Mouse (Mus musculus) intestine, embryonic 15.5 days (tissue): ENCODE results near the gene E2f6. TPM values are rescaled to one million over a fixed set of nuclear protein-coding genes. Genes with fewer than 3 reads are reported as not detected.

Experiments used
- ATAC-seq: fragments of 200-750 bp; cut with Nextera tagmentation; 2 replicates; pipeline ENCODE4 v1.8.0; 2017; ENCODE audit warnings: moderate TSS enrichment, moderate library complexity
- H3K27ac ChIP-seq: fragments of 300-500 bp; sonication (generic); 2 replicates; pipeline ENCODE4 v1.5.1; 2015; ENCODE audit warnings: mild to moderate bottlenecking, inconsistent platforms
- H3K27me3 ChIP-seq: fragments of 300-500 bp; sonication (generic); replicated peaks from 2 replicates; pipeline ENCODE4 v1.6.1; 2015; ENCODE audit warnings: inconsistent platforms
- H3K36me3 ChIP-seq: fragments of 300-500 bp; sonication (generic); 2 replicates; pipeline ENCODE4 v1.6.1; 2015; ENCODE audit warnings: inconsistent platforms
- H3K4me1 ChIP-seq: fragments of 300-500 bp; sonication (generic); replicated peaks from 2 replicates; pipeline ENCODE4 v1.6.1; 2015; ENCODE audit warnings: inconsistent platforms
- H3K4me2 ChIP-seq: fragments of 300-500 bp; sonication (generic); replicated peaks from 2 replicates; pipeline ENCODE4 v1.6.1; 2015; ENCODE audit warnings: mild to moderate bottlenecking, inconsistent platforms
- H3K4me3 ChIP-seq: fragments of 300-500 bp; sonication (generic); replicated peaks from 2 replicates; pipeline ENCODE4 v1.5.1; 2015; ENCODE audit warnings: inconsistent platforms
- H3K9ac ChIP-seq: fragments of 300-500 bp; sonication (generic); 2 replicates; pipeline ENCODE4 v1.6.1; 2015; ENCODE audit warnings: inconsistent platforms
- H3K9me3 ChIP-seq: fragments of 300-500 bp; sonication (generic); 2 replicates; pipeline ENCODE4 v1.6.1; 2016; ENCODE audit warnings: inconsistent platforms
- WGBS: fragments of 180-500 bp; shearing (Covaris S2); methylation state at CpG from one replicate; pipeline ENCODE4 v1.1.7; 2015; 5-methylcytosine and 5-hydroxymethylcytosine counted together
- polyA plus RNA-seq: library from polyadenylated mRNA; unstranded; fragments of >200 nt; fragmentation: Nextera tagmentation; extraction: Ambion mirVana; gene quantifications from 2 replicates; pipeline ENCODE4 v1.2.1, GENCODE M21; 2015

E2f6 gene
- 37.6 and 39.6 TPM in 2 replicates for polyA plus RNA-seq

DNA sequence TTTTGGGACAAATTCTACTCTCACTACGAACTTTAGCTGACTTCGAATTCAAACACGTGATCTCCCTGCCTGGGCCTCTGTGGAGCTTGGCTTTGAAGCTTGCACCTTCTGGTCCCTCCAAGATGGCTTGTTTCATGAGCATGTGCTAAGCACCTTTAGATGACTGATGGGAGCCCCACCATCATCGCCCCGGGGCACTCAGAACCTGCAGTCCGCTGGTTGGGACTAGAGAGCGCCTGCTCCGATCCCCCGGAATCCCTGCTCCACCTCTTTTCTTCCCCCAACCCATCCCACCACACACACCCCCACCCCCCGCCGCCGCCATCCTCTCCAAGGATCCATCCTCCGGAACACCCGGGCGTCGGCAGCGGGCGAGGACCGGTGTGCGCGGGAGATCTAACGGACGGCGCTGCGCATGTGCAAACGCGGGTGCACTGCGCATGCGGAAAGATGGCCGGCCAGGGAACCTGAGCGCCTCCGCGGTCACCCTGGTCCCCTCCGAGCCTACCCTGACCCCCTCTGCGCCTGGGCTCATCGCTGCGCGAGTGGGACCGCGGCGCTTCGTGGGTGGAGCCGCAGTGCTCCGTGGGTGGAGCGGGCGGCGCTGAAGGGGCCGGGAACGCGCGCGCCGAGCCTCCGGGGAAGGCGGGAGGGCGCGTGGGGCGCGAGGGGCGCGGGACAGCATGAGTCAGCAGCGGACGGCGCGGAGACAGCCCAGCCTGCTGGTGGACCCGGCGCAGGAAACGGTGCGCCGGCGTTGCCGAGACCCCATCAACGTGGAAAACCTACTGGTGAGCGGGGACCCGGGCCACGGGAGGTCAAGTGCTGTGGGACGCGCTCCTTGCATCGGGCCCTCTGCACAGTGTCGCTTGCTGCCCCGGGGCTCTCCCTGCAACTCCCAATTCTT lies at the start of gene E2f6:
Gene E2f6, plus strand, starts transcription at position 439 of the 907 bp plus-strand sequence.
- WGBS: 5% methylated on average over 77 of the region's 81 CpGs
- peak within 1 kb of the TSS; percentile 66 for H3K27ac ChIP-seq
- peak; percentile 90 for ATAC-seq
- H3K9me3 ChIP-seq: no peaks in the 10 kb centered on the region
- 0 out of 2 replicates have a peak, but pooled peaks cover 6% of the 10 kb centered on the region for H3K4me1 ChIP-seq
- H3K9ac ChIP-seq: peak within 1 kb of the TSS; percentile 86
- peaks cover 7% of the 10 kb centered on the region for H3K27me3 ChIP-seq
- H3K36me3 ChIP-seq: no peaks in the 10 kb centered on the region
- H3K4me2 ChIP-seq: peak within 1 kb of the TSS; percentile 89
- H3K4me3 ChIP-seq: peak within 1 kb of the TSS; percentile 80

DNA sequence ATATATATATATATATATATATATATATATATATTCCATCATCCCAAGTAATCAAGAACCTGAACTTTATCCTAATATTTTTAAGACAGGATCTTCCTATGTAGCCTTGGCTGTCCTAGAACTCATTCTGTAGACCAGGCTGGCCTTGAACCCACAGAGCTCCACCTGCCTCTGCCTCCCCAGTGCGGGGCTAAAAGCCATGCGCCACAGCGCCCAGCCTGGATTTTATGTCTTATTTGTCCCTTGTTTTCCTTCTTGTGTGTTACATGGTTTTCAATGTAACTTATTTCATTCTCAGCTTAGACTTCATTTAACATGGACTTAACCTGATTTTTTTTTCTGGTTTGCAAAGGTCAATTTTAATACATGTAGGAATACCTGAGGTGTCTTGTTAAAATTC lies 49.3 kb upstream of the E2f6 start:
- H3K4me3 ChIP-seq: no peak overlapping the region
- WGBS: 97% methylated on average over 3 of the region's 3 CpGs
- no peak for ATAC-seq

DNA sequence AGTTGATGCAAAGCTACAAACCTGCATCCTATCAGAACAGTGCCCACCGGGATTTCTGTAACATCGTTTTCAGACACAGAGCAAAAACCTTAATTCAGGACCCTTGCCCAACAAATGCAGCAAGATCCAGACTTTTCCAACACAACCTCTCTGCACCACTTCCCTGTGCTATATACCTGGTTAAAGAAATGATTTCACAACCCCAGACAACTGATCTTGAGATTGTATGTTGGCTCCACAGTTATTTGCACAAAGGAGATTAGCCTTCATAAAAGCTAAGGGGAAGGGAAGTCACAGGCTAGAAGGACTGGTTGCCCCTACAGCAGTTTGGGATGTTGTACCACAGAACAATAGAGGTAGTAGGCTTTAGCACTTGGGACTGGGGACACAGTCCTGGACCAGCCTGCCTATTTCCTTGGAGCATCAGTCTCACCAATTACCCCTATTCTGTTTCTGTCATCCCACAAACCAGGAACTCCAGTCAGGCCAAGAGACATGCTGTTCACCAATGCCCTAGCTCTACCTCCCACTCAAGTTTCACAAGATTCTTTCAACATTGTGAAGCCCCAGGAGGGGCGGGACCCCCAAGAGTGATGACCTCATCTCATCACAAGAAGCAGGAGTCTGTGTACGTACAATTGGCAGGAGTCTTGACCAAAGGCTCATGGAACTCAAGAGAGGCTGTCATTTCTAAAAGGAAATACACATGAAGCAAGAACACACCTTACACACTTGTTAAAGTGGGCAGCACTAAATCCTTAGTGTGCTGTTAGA lies 46.9 kb upstream of the E2f6 start:
- H3K4me3 ChIP-seq: no peak overlapping the region
- no peak overlapping the region for H3K27ac ChIP-seq
- no peaks in the 10 kb centered on the region for H3K9me3 ChIP-seq
- ATAC-seq: peak; percentile 56
- no peaks in the 10 kb centered on the region for H3K36me3 ChIP-seq
- H3K4me1 ChIP-seq: 0 out of 2 replicates have a peak, but pooled peaks cover 8% of the 10 kb centered on the region
- no peaks in the 10 kb centered on the region for H3K27me3 ChIP-seq
- H3K4me2 ChIP-seq: no peak overlapping the region
- 68% methylated on average over 4 of the region's 4 CpGs for WGBS
- no peak overlapping the region for H3K9ac ChIP-seq

More for the DNA sequence above, 49.3 kb upstream of the E2f6 start:
- H3K4me2 ChIP-seq: no peak overlapping the region
- H3K27ac ChIP-seq: no peak overlapping the region
- H3K9ac ChIP-seq: no peak overlapping the region
- H3K36me3 ChIP-seq: no peaks in the 10 kb centered on the region
- 0 out of 2 replicates have a peak, but pooled peaks cover 8% of the 10 kb centered on the region for H3K4me1 ChIP-seq
- H3K27me3 ChIP-seq: no peaks in the 10 kb centered on the region
- H3K9me3 ChIP-seq: no peaks in the 10 kb centered on the region

DNA sequence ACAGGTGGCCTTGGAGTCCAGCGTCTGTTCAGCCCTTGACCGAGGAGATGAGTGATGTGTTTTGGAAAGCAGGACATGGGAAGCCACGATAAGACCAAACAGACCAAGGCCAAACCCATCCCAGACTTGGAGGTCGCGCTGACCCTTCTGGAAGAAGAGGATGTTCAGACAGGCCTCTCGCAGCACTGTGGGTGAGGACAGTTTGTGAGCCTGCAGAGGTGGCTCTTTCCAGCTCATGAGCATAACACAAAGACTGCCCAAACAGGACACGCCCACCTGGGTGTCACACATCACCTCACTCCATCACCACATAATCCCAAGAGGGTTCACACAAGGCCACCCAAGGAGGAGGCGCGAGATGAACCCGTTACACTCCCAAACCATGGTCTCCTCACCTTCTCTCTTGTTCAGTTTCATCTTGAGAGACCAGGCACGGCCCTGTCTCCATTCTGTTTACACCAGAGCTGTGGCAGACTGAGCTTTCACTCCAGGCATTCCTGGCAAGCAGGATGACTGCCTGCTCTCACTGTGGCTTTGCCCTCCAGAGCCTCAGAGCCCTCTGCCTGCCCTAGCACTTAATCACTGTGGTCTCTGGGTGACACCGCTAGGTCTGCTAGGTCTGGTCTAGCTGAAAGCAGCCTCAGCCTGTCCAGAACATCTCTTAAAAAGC lies 45.9 kb upstream of the E2f6 start:
- H3K27ac ChIP-seq: no peak overlapping the region
- H3K27me3 ChIP-seq: no peaks in the 10 kb centered on the region
- no peak overlapping the region for H3K9ac ChIP-seq
- H3K9me3 ChIP-seq: no peaks in the 10 kb centered on the region
- 57% methylated on average over 12 of the region's 12 CpGs for whole genome bisulfite sequencing
- no peaks in the 10 kb centered on the region for H3K36me3 ChIP-seq
- no peak for ATAC-seq
- H3K4me3 ChIP-seq: no peak overlapping the region
- H3K4me1 ChIP-seq: 0 out of 2 replicates have a peak, but pooled peaks cover 8% of the 10 kb centered on the region
- no peak overlapping the region for H3K4me2 ChIP-seq

DNA sequence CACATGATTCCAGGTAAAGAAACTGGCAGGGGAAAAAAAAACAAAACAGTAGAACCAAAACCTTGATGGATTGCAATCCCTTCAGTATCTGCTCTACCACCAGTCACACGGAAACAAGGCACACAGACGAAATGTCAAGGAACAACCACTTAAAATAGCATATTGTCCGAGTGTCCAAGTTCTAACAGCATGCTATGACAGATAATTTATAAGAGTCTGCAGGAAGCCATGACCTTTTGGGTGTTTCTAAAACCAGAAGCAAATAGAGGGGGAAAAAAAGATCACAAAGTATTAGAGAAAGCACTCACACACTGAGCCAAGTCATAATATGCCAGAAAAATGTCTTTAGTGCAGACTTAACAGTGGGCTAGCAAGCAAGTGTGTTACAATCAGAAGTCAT lies 42.5 kb upstream of the E2f6 start:
- Histone ChIP-seq H3K4me3 (no peak overlapping the region), H3K36me3 (no peaks in the 10 kb centered on the region), H3K4me2 (no peak overlapping the region), H3K9ac (no peak overlapping the region), H3K27ac (no peak overlapping the region), H3K27me3 (no peaks in the 10 kb centered on the region), H3K9me3 (no peaks in the 10 kb centered on the region), H3K4me1 (0 out of 2 replicates have a peak, but pooled peaks cover 4% of the 10 kb centered on the region)
- whole genome bisulfite sequencing: 42% methylated on average over 3 of the region's 3 CpGs
- no peak for ATAC-seq

DNA sequence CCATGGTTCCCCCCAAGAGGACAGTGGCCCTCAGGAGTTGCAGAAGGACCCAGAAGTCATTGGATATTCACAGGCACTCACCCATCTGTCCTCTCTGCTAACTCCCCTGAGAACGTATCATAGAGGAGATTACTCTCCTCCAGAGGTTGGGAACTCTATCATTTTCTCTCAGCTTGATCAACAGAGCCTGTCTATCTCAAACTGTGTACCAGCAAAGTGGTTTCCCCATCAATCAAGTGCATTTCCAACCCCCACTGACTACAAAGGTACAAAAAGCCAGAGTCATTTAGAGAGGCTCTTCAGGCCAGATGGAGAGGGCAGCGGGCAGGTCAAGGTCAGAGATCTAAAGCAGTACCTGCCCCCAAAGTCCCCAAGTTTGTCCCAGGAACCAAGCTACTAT lies 42.1 kb upstream of the E2f6 start:
- Histone ChIP-seq H3K27ac (no peak overlapping the region), H3K9me3 (no peaks in the 10 kb centered on the region), H3K4me3 (no peak overlapping the region), H3K9ac (no peak overlapping the region), H3K4me1 (0 out of 2 replicates have a peak, but pooled peaks cover 4% of the 10 kb centered on the region), H3K4me2 (no peak overlapping the region), H3K36me3 (no peaks in the 10 kb centered on the region), H3K27me3 (no peaks in the 10 kb centered on the region)
- 64% methylated on average over 2 of the region's 2 CpGs for WGBS
- ATAC-seq: no peak

DNA sequence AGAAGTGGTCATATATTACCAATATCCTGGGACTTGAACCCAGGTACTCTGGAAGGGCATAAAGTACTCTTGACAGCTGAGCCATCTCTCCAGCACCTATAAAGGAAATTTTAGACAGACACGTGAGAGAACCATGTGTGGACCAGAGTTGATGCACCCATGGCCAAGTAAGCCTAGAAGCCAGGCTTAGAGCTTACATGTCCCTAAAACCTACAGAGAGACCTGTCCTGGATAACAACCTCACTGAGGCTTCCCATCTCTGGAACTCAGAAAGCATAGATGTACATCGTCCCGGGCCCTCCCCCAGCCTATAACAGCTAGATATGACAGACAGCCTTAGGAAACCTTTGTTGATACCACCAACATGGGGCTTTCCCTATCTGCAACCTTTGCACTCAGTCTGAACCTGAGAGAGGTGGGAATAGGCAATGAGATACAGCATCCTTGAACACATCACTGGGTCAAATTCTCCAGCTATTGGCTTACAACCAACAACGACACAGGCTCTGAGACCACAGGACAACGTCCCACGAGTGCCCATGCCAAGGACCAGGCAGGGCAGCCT lies 41.1 kb upstream of the E2f6 start:
- no peaks in the 10 kb centered on the region for H3K4me1 ChIP-seq
- no peaks in the 10 kb centered on the region for H3K36me3 ChIP-seq
- H3K4me2 ChIP-seq: no peak overlapping the region
- H3K27me3 ChIP-seq: no peaks in the 10 kb centered on the region
- H3K27ac ChIP-seq: no peak overlapping the region
- H3K4me3 ChIP-seq: no peak overlapping the region
- ATAC-seq: peak; percentile 19; the same call in 1 of the 2 replicates
- no peak overlapping the region for H3K9ac ChIP-seq
- 80% methylated on average over 6 of the region's 6 CpGs for WGBS
- no peaks in the 10 kb centered on the region for H3K9me3 ChIP-seq

DNA sequence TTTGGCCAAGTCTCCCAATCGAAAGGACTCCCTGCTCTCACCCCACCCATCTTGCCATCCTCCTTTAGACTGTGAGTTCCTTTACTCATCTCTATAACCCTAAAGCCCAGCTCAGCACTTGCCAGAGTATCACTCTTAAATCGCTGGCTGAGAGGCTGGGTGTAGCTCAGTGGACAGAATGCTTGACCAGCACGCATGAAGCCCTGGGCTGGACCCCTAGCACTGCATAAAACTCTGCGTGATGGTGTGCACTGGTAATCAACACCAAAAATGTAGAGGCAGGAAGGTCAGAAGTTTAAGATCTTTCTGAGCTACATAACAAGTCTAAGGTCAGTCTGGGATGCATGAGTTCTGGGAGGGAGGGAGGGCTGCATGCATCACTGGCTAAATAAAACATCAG lies 36.2 kb upstream of the E2f6 start:
- H3K36me3 ChIP-seq: no peaks in the 10 kb centered on the region
- no peak overlapping the region for H3K4me3 ChIP-seq
- ATAC-seq: no peak
- no peak overlapping the region for H3K4me2 ChIP-seq
- no peak overlapping the region for H3K27ac ChIP-seq
- no peaks in the 10 kb centered on the region for H3K9me3 ChIP-seq
- H3K27me3 ChIP-seq: no peaks in the 10 kb centered on the region
- H3K9ac ChIP-seq: no peak overlapping the region
- H3K4me1 ChIP-seq: no peaks in the 10 kb centered on the region
- WGBS: 91% methylated on average over 4 of the region's 4 CpGs

DNA sequence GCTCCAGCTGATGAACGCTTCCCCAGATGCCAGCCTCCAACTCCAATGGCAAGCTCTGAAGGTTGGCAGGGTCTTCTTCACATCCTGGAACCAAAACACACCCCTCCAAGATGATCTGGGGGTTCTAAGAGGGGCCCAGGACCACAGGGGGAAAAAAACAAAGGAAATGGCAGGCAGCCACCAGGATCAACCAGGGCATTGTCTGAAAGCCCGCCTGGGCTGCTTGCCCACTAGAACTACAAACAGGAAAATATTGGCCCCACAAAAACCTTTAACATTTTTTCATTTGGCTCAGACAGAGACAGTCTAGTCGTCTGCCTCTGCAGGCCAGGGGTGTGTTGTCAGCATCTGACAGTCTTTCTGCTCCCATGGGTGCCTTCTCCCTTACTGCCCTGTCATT lies 35.4 kb upstream of the E2f6 start:
- ATAC-seq: no peak
- Histone ChIP-seq H3K36me3 (no peaks in the 10 kb centered on the region), H3K4me2 (no peak overlapping the region), H3K4me1 (no peaks in the 10 kb centered on the region), H3K4me3 (no peak overlapping the region), H3K27ac (no peak overlapping the region), H3K9me3 (no peaks in the 10 kb centered on the region), H3K9ac (no peak overlapping the region), H3K27me3 (no peaks in the 10 kb centered on the region)
- WGBS: 78% methylated on average over 3 of the region's 3 CpGs

DNA sequence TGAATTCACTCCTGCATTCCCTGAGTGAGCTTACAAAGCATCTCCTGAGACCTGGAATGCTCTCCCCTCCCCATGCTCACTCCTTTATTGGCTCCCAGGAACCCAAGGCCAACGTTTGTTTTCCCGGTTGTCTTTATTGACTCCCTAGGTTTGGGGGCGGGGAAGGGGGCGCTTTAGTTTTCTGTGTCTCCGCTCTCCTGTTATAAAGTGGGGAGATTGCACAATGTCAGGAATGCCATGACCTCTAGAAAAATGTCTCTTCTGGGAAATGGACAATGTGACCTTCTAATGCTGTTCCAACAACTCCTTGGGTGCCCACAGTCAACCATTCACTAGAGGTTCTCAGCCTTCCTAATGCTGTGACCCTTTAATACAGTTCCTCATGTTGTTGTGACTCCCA lies 32.2 kb upstream of the E2f6 start:
- H3K27me3 ChIP-seq: no peaks in the 10 kb centered on the region
- no peaks in the 10 kb centered on the region for H3K36me3 ChIP-seq
- WGBS: 59% methylated on average over 5 of the region's 5 CpGs
- H3K4me3 ChIP-seq: no peak overlapping the region
- H3K4me2 ChIP-seq: no peak overlapping the region
- H3K4me1 ChIP-seq: peaks cover 7% of the 10 kb centered on the region
- H3K27ac ChIP-seq: no peak overlapping the region
- no peak overlapping the region for H3K9ac ChIP-seq
- no peak for ATAC-seq
- no peaks in the 10 kb centered on the region for H3K9me3 ChIP-seq

DNA sequence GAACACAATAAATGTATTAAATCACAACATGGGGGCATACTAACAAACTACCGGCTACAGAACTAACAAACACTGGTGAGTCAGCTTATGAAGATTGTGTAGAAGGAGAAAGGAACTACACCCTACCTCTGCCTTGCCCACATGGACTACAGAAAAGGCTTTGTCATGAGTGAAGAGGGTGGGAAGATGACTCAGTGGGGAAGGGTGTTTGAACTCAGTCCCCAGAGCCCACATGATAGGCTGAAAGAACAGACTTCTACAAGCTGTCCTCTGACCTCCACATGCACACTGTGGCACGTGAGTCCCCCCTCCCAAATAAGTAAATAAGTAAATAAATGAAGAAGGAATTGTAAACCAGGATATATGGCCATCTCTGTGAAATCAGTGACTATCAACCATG lies 31.6 kb upstream of the E2f6 start:
- WGBS: 69% methylated on average over 2 of the region's 2 CpGs
- ATAC-seq: no peak

DNA sequence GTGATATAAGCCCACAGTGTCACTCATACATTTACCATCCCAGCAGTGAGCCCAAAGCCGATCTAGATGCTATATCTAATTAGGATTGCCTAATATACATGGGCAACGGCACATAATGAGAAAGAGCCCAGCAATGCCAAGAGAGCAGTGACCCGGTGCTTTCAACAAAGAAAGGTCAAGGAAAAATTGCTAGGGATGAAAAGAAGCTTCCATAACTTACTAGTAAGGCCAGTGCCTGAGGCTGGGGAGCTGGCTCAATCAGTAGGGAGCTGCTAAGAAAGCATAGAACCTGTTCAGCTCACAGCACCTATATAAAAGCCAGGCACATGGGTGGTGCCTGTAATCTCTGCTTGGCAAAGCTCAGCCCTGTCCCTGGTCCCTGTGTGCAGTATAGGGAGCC lies 30.4 kb upstream of the E2f6 start:
- Histone ChIP-seq H3K27me3 (no peaks in the 10 kb centered on the region), H3K9me3 (no peaks in the 10 kb centered on the region), H3K27ac (no peak overlapping the region), H3K9ac (no peak overlapping the region), H3K4me3 (no peak overlapping the region), H3K4me2 (no peak overlapping the region), H3K4me1 (peaks cover 7% of the 10 kb centered on the region), H3K36me3 (no peaks in the 10 kb centered on the region)
- ATAC-seq: no peak
- 89% methylated on average over 3 of the region's 3 CpGs for WGBS

More for the DNA sequence above, 31.6 kb upstream of the E2f6 start:
- H3K27me3 ChIP-seq: no peaks in the 10 kb centered on the region
- H3K4me3 ChIP-seq: no peak overlapping the region
- no peaks in the 10 kb centered on the region for H3K9me3 ChIP-seq
- peaks cover 7% of the 10 kb centered on the region for H3K4me1 ChIP-seq
- H3K4me2 ChIP-seq: no peak overlapping the region
- no peak overlapping the region for H3K9ac ChIP-seq
- H3K36me3 ChIP-seq: no peaks in the 10 kb centered on the region
- H3K27ac ChIP-seq: no peak overlapping the region
